Mouse (Mus musculus): ENCODE data around the gene Edem3. TPM values are rescaled to one million over a fixed set of nuclear protein-coding genes. Genes with fewer than 3 reads are reported as not detected.
"Not testable (repeated sequence)": the region's sequence is repeated elsewhere in the genome, so short reads cannot be mapped to it uniquely, and the experiment has no call there.

Gene Edem3
- polyA plus RNA-seq, 1 experiment = 19.9 TPM

DNA sequence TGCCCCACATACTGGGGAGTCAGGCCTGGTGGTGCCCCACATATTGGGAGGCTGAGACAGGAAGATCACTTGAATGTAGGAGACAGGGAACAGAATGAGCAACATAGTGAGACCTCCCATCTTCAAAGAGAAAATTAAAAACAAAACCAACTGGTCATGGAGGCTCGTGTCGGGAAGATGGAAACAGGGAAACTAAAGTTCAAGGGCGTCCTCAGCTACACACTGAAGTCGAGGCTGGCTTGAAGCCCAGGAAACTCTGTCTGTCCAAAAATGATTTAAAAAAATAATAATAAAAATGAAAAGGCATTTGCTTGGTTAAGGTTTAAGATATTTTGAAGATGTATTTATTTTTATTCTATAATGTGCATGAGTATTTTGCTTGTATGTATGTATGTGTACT lies 31.4 kb upstream of the Edem3 start:
- TF ChIP-seq CTCF (IDR thresholded peaks at IDR 0.05; ENCODE audit: borderline replicate concordance, insufficient read depth, low read depth, low read length) (no peak), POLR2A (IDR thresholded peaks at IDR 0.05; ENCODE audit: borderline replicate concordance, insufficient read depth, low read length) (no peak)
- no peaks in the 10 kb centered on the region for H3K27me3 ChIP-seq (ENCODE audit: control insufficient read depth, insufficient read depth, low read length)
- no peak overlapping the region for H3K27ac ChIP-seq (ENCODE audit: insufficient read depth, low read length)
- H3K4me1 ChIP-seq (ENCODE audit: control insufficient read depth, insufficient read depth, low read length) = peaks cover 17% of the 10 kb centered on the region
- 88% methylated on average over 4 of the region's 4 CpGs for WGBS
- H3K4me3 ChIP-seq (replicated peaks; ENCODE audit: insufficient read depth, low read depth, low read length) = no peak overlapping the region
- no peak for DNase-seq

DNA sequence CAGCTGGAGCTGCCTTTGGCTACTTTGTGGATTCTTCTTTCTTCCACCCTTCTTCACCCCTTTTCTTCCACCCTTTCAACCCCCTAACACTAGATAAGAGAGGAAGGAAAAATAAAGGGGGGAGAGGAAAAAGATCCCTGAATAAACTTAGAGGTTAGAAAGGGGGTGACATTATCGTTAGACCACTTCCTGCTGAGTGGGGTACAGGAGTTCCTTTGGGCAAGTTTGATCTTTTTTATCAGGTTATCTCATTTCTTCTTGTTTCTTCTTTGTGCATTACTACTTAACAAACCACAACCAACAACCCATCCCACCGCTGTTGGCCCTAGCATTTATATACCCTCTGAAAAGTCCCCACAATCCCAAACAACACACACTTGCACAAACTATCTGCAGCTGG lies 29.6 kb upstream of the Edem3 start:
- no peak for DNase-seq
- Histone ChIP-seq H3K27me3 (ENCODE audit: control insufficient read depth, insufficient read depth, low read length) (no peaks in the 10 kb centered on the region), H3K4me3 (replicated peaks; ENCODE audit: insufficient read depth, low read depth, low read length) (no peak overlapping the region), H3K27ac (ENCODE audit: insufficient read depth, low read length) (no peak overlapping the region), H3K4me1 (ENCODE audit: control insufficient read depth, insufficient read depth, low read length) (peaks cover 7% of the 10 kb centered on the region; the same call in 1 of the 2 replicates)
- TF ChIP-seq POLR2A (IDR thresholded peaks at IDR 0.05; ENCODE audit: borderline replicate concordance, insufficient read depth, low read length) (no peak), CTCF (IDR thresholded peaks at IDR 0.05; ENCODE audit: borderline replicate concordance, insufficient read depth, low read depth, low read length) (no peak)
- 86% methylated on average over 2 of the region's 2 CpGs for WGBS

DNA sequence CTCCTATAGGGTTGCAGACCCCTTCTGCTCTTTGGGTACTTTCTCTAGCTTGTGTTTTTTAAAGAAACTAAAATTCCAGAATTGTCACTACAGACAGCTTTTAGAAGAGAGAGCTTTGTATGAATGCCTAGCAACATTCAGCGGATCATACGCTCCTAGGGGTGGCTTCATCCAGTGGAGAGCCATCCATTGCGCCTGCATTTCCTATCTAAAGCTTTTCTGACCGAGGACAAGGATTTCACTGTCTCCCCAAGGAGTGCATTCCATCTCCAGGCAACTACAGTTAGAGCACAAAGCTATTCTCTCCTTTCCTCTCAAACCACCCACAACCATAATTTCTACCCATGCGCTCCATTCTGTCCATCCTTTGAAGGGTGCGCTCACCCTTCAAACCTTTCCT lies 28.8 kb upstream of the Edem3 start:
- TF ChIP-seq POLR2A (IDR thresholded peaks at IDR 0.05; ENCODE audit: borderline replicate concordance, insufficient read depth, low read length) = no peak
- no peak for TF ChIP-seq CTCF (IDR thresholded peaks at IDR 0.05; ENCODE audit: borderline replicate concordance, insufficient read depth, low read depth, low read length)
- Histone ChIP-seq H3K27me3 (ENCODE audit: control insufficient read depth, insufficient read depth, low read length) (no peaks in the 10 kb centered on the region), H3K4me1 (ENCODE audit: control insufficient read depth, insufficient read depth, low read length) (peaks cover 3% of the 10 kb centered on the region; the same call in 1 of the 2 replicates), H3K4me3 (replicated peaks; ENCODE audit: insufficient read depth, low read depth, low read length) (no peak overlapping the region), H3K27ac (ENCODE audit: insufficient read depth, low read length) (no peak overlapping the region)
- no peak for DNase-seq
- 49% methylated on average over 6 of the region's 6 CpGs for WGBS

DNA sequence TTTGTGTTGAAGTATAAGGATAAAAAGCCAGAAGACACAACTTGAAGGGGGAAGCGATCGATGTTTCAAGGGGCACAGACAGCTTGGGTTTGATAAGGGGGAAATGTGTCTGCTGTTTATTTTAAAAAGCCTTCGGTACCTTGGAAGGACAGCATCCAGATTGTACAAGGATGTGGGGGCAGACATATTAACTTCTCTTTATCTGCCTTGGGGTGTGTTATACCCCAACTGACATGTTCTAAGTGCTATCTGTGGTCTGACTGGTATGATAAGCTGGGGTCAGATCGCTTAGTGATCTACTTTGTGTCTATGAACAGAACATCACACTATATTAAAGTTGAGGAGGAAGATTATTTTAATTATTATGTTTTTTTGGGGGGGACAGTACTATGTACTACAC lies 27.0 kb upstream of the Edem3 start:
- Histone ChIP-seq H3K27me3 (ENCODE audit: control insufficient read depth, insufficient read depth, low read length) (no peaks in the 10 kb centered on the region), H3K4me1 (ENCODE audit: control insufficient read depth, insufficient read depth, low read length) (no peaks in the 10 kb centered on the region), H3K4me3 (replicated peaks; ENCODE audit: insufficient read depth, low read depth, low read length) (no peak overlapping the region), H3K27ac (ENCODE audit: insufficient read depth, low read length) (no peak overlapping the region)
- no peak for DNase-seq
- TF ChIP-seq POLR2A (IDR thresholded peaks at IDR 0.05; ENCODE audit: borderline replicate concordance, insufficient read depth, low read length) (no peak), CTCF (IDR thresholded peaks at IDR 0.05; ENCODE audit: borderline replicate concordance, insufficient read depth, low read depth, low read length) (no peak)
- WGBS = 97% methylated on average over 4 of the region's 4 CpGs

DNA sequence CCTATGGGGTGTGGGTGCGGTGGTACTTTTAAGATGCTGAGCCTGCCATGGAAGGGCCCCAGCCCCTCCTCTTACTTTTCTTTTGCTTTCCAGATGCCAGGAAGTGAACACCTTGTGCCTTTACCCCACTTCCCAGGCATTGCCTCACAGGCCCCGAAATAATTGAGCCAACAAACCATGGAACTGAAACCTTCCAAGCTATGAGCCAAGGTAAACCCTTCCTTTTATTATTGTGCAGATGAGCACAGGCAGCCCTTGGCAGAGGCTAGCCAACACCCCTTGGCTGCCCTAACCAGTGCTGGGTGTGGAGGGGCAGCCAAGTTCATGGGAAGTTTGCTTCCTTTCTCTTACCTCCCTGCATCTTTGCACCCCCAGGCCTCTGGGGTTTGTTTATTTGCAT lies 18.0 kb upstream of the Edem3 start:
- no peak overlapping the region for H3K4me3 ChIP-seq (replicated peaks; ENCODE audit: insufficient read depth, low read depth, low read length)
- no peaks in the 10 kb centered on the region for H3K27me3 ChIP-seq (ENCODE audit: control insufficient read depth, insufficient read depth, low read length)
- no peak for DNase-seq
- 78% methylated on average over 2 of the region's 2 CpGs for WGBS
- no peaks in the 10 kb centered on the region for H3K4me1 ChIP-seq (ENCODE audit: control insufficient read depth, insufficient read depth, low read length)
- no peak for TF ChIP-seq CTCF (IDR thresholded peaks at IDR 0.05; ENCODE audit: borderline replicate concordance, insufficient read depth, low read depth, low read length)
- no peak for TF ChIP-seq POLR2A (IDR thresholded peaks at IDR 0.05; ENCODE audit: borderline replicate concordance, insufficient read depth, low read length)
- no peak overlapping the region for H3K27ac ChIP-seq (ENCODE audit: insufficient read depth, low read length)

DNA sequence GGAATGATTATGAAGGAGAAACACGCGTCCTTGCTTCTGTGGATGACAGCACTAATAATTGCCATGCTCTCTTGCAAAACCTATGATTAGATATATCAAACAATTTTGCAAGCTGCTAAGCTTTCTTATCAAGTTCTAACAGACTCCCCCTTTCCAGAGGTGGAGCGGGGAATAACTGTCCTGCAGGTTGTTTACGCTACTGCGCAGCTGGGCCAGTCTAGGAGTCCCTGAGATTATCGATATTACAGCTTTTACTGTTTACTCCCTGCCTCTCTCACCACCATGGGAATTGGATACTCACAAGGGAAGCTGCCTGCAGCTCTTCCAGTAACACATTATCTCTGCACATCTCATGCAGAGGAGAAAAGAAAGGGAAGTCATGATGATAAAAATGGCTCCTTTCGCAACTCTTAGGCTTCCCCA lies 14.0 kb upstream of the Edem3 start:
- Histone ChIP-seq H3K27ac (ENCODE audit: insufficient read depth, low read length) (no peak overlapping the region), H3K4me3 (replicated peaks; ENCODE audit: insufficient read depth, low read depth, low read length) (no peak overlapping the region), H3K4me1 (ENCODE audit: control insufficient read depth, insufficient read depth, low read length) (no peaks in the 10 kb centered on the region), H3K27me3 (ENCODE audit: control insufficient read depth, insufficient read depth, low read length) (no peaks in the 10 kb centered on the region)
- TF ChIP-seq CTCF (IDR thresholded peaks at IDR 0.05; ENCODE audit: borderline replicate concordance, insufficient read depth, low read depth, low read length) = no peak
- TF ChIP-seq POLR2A (IDR thresholded peaks at IDR 0.05; ENCODE audit: borderline replicate concordance, insufficient read depth, low read length) = no peak
- 95% methylated on average over 7 of the region's 7 CpGs for WGBS
- no peak for DNase-seq

DNA sequence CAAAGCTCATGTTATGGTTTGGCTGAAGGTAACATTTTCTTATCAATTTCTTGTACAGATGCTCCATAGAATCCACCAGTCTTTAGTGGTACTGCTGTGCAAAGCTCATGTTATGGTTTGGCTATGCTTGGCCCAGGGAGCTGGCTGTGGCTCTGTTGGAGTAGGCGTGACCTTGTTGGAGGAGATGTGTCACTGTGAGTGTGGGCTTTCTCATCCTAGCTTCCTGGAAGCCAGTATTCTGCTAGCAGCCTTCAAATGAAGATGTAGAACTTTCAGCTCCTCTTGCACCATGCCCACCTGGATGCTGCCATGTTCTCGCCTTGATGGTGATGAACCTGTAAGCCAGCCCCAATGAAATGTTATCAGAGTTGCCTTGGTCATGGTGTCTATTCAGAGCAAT lies 5.3 kb upstream of the Edem3 start:
- H3K27me3 ChIP-seq (ENCODE audit: control insufficient read depth, insufficient read depth, low read length); H3K4me1 ChIP-seq (ENCODE audit: control insufficient read depth, insufficient read depth, low read length); DNase-seq; H3K27ac ChIP-seq (ENCODE audit: insufficient read depth, low read length); H3K4me3 ChIP-seq (replicated peaks; ENCODE audit: insufficient read depth, low read depth, low read length): not testable (repeated sequence)
- 96% methylated on average over 2 of the region's 2 CpGs for WGBS

DNA sequence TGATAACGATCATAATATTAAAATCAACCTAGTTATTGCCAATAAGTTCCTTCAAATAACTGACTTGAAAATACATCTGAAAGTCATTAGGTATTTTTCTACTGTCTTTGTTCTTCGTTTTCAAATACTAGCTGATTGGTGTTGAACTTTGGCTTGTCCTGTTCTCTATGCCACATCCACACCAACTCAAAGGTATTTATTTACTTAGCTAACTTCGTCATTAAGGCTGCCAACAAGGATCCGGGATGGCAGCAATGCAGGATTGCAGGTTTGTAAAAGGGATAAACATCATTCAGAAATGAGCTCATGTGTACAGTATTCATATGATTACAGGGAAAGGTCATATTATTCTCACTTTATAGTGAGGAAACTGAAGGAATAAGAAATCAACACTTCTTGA lies 2.2 kb upstream of the Edem3 start:
- Histone ChIP-seq H3K4me3 (replicated peaks; ENCODE audit: insufficient read depth, low read depth, low read length) (no peak overlapping the region), H3K27ac (ENCODE audit: insufficient read depth, low read length) (no peak overlapping the region), H3K27me3 (ENCODE audit: control insufficient read depth, insufficient read depth, low read length) (no peaks in the 10 kb centered on the region), H3K4me1 (ENCODE audit: control insufficient read depth, insufficient read depth, low read length) (no peaks in the 10 kb centered on the region; the same call in 1 of the 2 replicates)
- TF ChIP-seq POLR2A (IDR thresholded peaks at IDR 0.05; ENCODE audit: borderline replicate concordance, insufficient read depth, low read length) = no peak
- no peak for TF ChIP-seq CTCF (IDR thresholded peaks at IDR 0.05; ENCODE audit: borderline replicate concordance, insufficient read depth, low read depth, low read length)
- DNase-seq = no peak
- 86% methylated on average over 4 of the region's 4 CpGs for WGBS
